Mouse (Mus musculus) heart, embryonic 14.5 days (tissue): ENCODE results near the gene Rpl13a. TPM values are rescaled to one million over a fixed set of nuclear protein-coding genes. Genes with fewer than 3 reads are reported as not detected.

Experiments used
- ATAC-seq: fragments of 200-750 bp; cut with Nextera tagmentation; 2 replicates; pipeline ENCODE4 v1.8.0; 2017; ENCODE audit warnings: low read depth, moderate TSS enrichment; ENCODE audit not compliant: insufficient number of reproducible peaks, insufficient read depth, low FRiP score
- H3K27ac ChIP-seq, 2 experiments: fragments of 200-500 bp in 1 of 2; fragments of 300-500 bp in 1 of 2; sonication (generic) in 1 of 2; replicated peaks in 1 of 2; 2 replicates each; pipeline ENCODE4 v1.5.1; 2012 to 2014; ENCODE audit warnings: low read depth in 2 of 2, low read length in 2 of 2, control low read depth in 1 of 2, mild to moderate bottlenecking in 1 of 2, mixed read lengths in 1 of 2; ENCODE audit not compliant: control insufficient read depth in 1 of 2, insufficient read depth in 1 of 2
- H3K27me3 ChIP-seq: fragments of 300-500 bp; sonication (generic); 2 replicates; pipeline ENCODE4 v1.6.1; 2014; ENCODE audit warnings: mild to moderate bottlenecking, low read length, control low read depth; ENCODE audit not compliant: control insufficient read depth, insufficient read depth
- H3K36me3 ChIP-seq: fragments of 300-500 bp; sonication (generic); 2 replicates; pipeline ENCODE4 v1.6.1; 2014; ENCODE audit warnings: mild to moderate bottlenecking, control low read depth, low read length, mixed read lengths; ENCODE audit not compliant: control insufficient read depth, insufficient read depth
- H3K4me1 ChIP-seq, 2 experiments: fragments of 200-500 bp in 1 of 2; fragments of 300-500 bp in 1 of 2; sonication (generic) in 1 of 2; 2 replicates each; pipeline ENCODE4 v1.6.1; 2012 to 2014; ENCODE audit warnings: low read length in 2 of 2, control low read depth in 1 of 2, mixed read lengths in 1 of 2; ENCODE audit not compliant: control insufficient read depth in 2 of 2, insufficient read depth in 2 of 2
- H3K4me2 ChIP-seq: fragments of 300-500 bp; sonication (generic); 2 replicates; pipeline ENCODE4 v1.6.1; 2014; ENCODE audit warnings: mild to moderate bottlenecking, low read length
- H3K4me3 ChIP-seq, 2 experiments: fragments of 200-500 bp in 1 of 2; fragments of 300-500 bp in 1 of 2; sonication (generic) in 1 of 2; 2 replicates each; pipeline ENCODE4 v1.5.1; 2012 to 2014; ENCODE audit warnings: low read length in 2 of 2, mild to moderate bottlenecking in 2 of 2, control low read depth in 1 of 2, low read depth in 1 of 2, moderate library complexity in 1 of 2; ENCODE audit not compliant: control insufficient read depth in 1 of 2, insufficient read depth in 1 of 2
- H3K9ac ChIP-seq: fragments of 300-500 bp; sonication (generic); 2 replicates; pipeline ENCODE4 v1.6.1; 2014; ENCODE audit warnings: mild to moderate bottlenecking, low read length
- H3K9me3 ChIP-seq: fragments of 300-500 bp; sonication (generic); 2 replicates; pipeline ENCODE4 v1.6.1; 2016; ENCODE audit warnings: low read length, control low read depth; ENCODE audit not compliant: control insufficient read depth
- WGBS: fragments of 180-500 bp; shearing (Covaris S2); extraction: QIAGEN DNeasy Blood & Tissue Kit; methylation state at CpG from one replicate; pipeline ENCODE4 v1.1.7; 2014; 5-methylcytosine and 5-hydroxymethylcytosine counted together
- polyA plus RNA-seq: library from polyadenylated mRNA; unstranded; fragments of >200 nt; fragmentation: Nextera tagmentation; extraction: Ambion mirVana; gene quantifications from 2 replicates; pipeline ENCODE4 v1.2.1, GENCODE M21; 2014

Rpl13a gene
- polyA plus RNA-seq, 1 experiment from 2014 or later = 918 TPM

DNA sequence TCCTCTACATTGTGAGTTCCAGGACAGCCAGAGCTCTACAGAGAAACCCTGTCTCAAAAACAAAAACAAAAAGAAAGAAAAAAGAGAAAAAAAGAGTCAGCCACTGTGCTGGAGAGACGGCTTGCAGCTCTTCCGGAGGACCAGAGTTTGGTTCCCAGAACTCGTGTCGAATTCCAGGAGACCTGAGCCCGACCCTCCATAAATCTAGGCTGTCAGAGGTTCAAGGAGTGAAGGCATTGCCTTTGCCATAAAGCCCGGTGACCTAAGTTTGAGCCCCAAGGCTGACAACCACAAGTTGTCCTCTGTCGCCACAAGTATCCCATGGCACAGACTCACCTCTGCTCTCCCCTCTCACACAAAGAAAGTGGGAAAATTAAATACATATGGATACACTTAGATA is 34.4 kb downstream of the Rpl13a start:
- Histone ChIP-seq H3K9ac (no peak overlapping the region), H3K9me3 (no peaks in the 10 kb centered on the region), H3K27ac (no peak overlapping the region), H3K4me2 (no peak overlapping the region), H3K27me3 (no peaks in the 10 kb centered on the region), H3K4me3 (no peak overlapping the region), H3K36me3 (no peaks in the 10 kb centered on the region), H3K4me1 (peaks cover 7 to 14% of the 10 kb centered on the region in 2 experiments; a peak in 2 of 4 replicates)
- WGBS = 58% methylated on average over 7 of the region's 7 CpGs
- ATAC-seq = no peak

DNA sequence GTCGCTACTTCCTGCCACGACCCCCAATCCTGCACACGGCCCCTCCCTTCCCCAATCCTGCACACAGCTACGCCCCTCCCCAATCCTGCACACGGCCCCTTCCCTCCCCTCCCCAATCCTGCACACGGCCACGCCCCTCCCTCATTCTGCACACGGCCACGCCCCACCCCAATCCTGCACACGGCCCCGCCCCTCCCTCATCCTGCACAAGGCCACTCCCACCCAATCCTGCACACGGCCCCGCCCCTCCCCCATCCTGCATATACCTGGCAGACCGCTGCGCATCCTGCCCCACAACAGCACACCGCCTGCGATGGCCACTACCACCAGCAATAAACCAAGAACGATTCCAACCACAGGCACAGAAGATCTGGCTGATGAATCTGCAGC is 35.0 kb downstream of the Rpl13a start:
- Histone ChIP-seq H3K27me3 (no peaks in the 10 kb centered on the region), H3K9ac (no peak overlapping the region), H3K9me3 (no peaks in the 10 kb centered on the region), H3K4me3 (no peak overlapping the region), H3K27ac (no peak overlapping the region), H3K4me1 (peaks cover 7 to 14% of the 10 kb centered on the region in 2 experiments; a peak in 2 of 4 replicates), H3K36me3 (peaks cover 5% of the 10 kb centered on the region), H3K4me2 (no peak overlapping the region)
- ATAC-seq = no peak
- WGBS = 36% methylated on average over 18 of the region's 18 CpGs

DNA sequence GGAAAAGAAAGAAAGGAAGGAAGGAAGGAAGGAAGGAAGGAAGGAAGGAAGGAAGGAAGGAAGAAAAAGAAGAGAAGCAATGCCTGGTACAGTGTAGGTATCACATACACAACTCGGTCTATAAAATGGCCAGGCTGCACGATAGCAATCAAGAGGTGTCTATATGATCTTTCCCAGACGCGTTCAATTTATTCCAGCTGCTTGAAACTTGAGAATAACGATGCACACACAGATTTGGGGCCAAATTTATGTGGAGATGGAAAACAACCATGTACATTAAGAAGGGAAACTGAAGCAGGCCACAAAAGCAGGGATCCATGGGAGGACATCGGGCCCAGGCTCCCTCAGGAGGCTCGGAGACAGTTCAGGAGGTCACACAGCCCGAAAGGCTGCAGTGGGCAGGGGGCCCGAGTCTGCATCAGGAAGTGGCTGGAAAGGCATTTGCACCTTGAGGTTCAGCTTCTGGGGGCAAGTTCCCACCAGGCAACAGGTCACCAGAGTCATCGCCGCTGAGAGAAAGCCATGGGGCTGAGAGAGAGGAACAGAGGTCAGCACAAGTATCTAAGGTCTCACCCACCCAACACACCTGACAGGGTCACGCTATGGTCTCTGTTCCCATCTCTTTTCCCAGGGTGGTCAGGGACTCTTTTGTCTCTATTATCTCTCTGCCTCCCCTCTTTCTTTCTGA is 35.6 kb downstream of the Rpl13a start:
- peaks cover 10% of the 10 kb centered on the region for H3K36me3 ChIP-seq
- 0 out of 2 replicates have a peak overlapping the region, but pooled peaks have one; percentile 21 for H3K9ac ChIP-seq
- H3K27me3 ChIP-seq = no peaks in the 10 kb centered on the region
- no peak overlapping the region for H3K4me2 ChIP-seq
- peak overlapping the region in 1 of 2 experiments; percentile 82; a peak in 2 of 4 replicates for H3K27ac ChIP-seq
- WGBS = 57% methylated on average over 12 of the region's 12 CpGs
- ATAC-seq = no peak
- H3K4me1 ChIP-seq = peaks cover 7 to 14% of the 10 kb centered on the region in 2 experiments; a peak in 2 of 4 replicates
- H3K4me3 ChIP-seq = no peak overlapping the region
- H3K9me3 ChIP-seq = no peaks in the 10 kb centered on the region

DNA sequence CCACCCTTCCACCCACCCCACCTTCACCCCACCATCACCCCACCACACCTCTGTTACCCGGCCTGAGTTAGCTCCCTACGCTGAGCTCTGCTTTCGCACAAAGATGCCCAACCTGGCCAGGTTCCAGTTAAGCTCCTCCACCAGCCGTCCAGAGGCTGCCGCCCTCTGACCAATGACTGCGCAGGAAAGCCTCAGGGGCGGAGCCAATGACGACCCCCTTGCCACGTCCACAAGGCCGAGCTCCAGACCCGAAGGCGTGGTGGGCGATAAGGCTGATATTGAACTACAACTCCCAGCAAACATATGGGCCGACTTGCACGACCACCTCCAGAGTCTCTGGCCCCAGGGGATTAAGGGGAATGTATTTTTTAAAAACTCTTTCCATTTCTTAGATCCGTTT is 36.5 kb downstream of the Rpl13a start, which contains the start of gene Rcn3:
Rcn3 (minus strand) TSS at position 174 of the 400 bp plus-strand sequence.
- Histone ChIP-seq H3K27ac (peak within 1 kb of the TSS; percentile 81 to 82), H3K4me2 (peak within 1 kb of the TSS; percentile 68), H3K4me1 (peaks cover 7 to 14% of the 10 kb centered on the region in 2 experiments; a peak in 2 of 4 replicates), H3K27me3 (no peaks in the 10 kb centered on the region), H3K36me3 (peaks cover 19% of the 10 kb centered on the region), H3K9ac (peak within 1 kb of the TSS; percentile 78), H3K4me3 (peak within 1 kb of the TSS; percentile 52), H3K9me3 (no peaks in the 10 kb centered on the region)
- under 1% methylated on average over 16 of the region's 16 CpGs for WGBS
- peak; percentile 93 for ATAC-seq

DNA sequence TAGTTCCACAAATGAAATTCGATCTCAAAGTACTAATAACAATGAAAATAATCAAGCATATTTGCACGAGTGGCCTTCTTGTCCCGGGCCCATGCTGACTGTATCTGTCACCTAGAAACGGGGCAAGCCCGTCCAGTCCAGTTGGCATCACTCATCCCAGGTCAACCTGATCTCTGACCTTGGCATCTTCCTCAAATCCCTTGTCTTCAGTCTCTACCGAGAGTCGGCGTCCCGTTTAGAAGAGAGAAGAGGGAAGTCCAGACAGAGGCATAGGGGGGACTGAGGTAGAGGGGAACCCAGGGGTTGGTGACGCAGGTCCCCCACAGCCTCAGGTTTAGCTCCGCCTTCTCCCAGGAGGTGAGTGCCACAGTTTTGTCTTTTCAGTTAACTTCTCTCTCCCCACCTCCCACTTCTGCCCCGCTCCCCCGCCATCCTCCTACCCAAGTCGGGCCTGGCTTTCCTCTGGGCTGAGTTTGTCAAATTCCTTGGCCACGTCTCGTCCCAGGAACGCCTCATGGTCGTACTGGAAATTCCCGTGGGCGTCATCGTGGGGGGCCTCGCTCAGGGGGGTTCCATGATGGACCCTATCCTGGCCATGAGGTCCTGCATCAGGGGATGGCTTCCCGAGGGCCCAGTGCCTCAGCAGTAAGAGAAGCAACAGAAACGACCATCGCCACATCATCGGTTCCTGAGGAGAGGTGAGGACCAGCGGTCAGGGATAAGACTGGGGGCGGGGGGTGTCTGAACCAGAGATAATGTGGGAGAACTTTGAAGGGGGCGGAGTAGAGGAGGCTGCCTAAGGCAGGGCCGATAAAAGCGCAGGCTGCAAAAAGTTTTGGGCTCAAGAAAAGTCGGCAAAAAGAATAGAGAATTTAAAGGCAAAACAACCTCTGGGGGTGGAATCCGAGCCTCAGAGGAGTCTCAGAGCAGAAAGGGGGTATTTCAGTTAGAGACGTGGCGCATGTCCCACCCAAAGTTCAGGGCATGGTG is 37.3 kb downstream of the Rpl13a start:
- peak overlapping the region; percentile 78 for H3K9ac ChIP-seq
- no peaks in the 10 kb centered on the region for H3K9me3 ChIP-seq
- H3K36me3 ChIP-seq = peaks cover 27% of the 10 kb centered on the region
- H3K4me1 ChIP-seq = peaks cover 7 to 14% of the 10 kb centered on the region in 2 experiments; a peak in 2 of 4 replicates
- ATAC-seq = peak; percentile 55; the same call in 1 of the 2 replicates
- peak overlapping the region; percentile 52 for H3K4me3 ChIP-seq
- peak overlapping the region; percentile 81 to 82 for H3K27ac ChIP-seq
- peak overlapping the region; percentile 68 for H3K4me2 ChIP-seq
- 11% methylated on average over 35 of the region's 35 CpGs for WGBS
- H3K27me3 ChIP-seq = no peaks in the 10 kb centered on the region

DNA sequence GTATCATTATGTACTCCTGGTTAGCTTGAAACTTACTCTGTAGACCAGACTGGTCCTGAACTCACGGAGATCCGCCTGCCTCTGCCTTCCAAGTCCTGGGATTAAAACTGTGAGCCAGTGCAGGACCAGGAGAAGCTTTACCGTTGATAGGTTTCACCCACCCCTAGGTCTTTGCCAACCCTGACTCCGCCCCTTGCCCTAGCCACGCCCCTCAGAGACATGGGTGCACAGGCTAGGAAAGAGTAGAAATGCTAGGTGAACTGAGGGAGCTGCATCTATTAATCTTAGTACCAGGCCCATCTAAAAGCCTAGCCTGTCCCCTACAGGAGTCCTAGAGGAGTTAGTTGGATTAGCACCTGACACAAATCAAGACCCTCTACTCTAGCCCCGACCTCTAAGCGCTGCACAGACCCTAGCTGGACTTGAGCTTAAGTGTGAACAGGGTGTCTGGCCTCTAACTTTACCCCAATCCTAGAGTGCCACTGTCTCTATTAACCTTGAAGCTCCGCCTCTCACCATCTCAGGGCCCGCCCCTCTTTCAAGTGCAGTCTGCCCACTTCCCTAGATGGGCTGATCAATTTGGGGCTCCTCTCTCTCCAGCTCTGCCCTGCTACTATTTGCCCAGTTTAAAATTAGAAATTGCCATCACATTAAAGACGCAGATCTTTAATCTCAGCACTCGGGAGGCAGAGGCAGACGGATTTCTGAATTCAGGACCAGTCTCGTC is 38.1 kb downstream of the Rpl13a start:
- WGBS = 73% methylated on average over 13 of the region's 13 CpGs
- H3K4me3 ChIP-seq = peak overlapping the region; percentile 52; a peak in 3 of 4 replicates
- H3K36me3 ChIP-seq = peaks cover 36% of the 10 kb centered on the region
- no peak for ATAC-seq
- peak overlapping the region; percentile 68 for H3K4me2 ChIP-seq
- no peaks in the 10 kb centered on the region for H3K9me3 ChIP-seq
- peak overlapping the region in 1 of 2 experiments; percentile 81; a peak in 1 of 4 replicates for H3K27ac ChIP-seq
- H3K4me1 ChIP-seq = peaks cover 7 to 14% of the 10 kb centered on the region in 2 experiments; a peak in 2 of 4 replicates
- no peaks in the 10 kb centered on the region for H3K27me3 ChIP-seq
- peak overlapping the region; percentile 78 for H3K9ac ChIP-seq

DNA sequence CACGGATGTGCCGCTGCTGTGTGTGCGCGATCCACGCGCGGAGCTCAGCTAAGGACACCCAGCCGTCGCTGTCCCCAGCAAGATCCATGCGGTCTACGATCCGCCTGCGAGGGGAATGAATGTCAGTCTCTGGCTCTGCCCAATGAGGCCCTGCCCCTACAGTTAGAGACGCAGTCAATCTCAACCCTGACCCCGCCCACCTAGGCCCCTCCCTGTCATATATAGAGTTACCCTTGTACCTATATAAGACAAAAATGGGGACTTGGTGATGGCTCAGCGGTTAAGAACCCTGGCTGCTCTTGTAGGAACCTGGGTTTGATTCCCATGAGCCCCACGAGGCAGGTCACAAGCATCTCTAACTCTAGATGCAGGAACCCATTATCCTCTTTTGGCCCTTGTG is 40.0 kb downstream of the Rpl13a start:
- Histone ChIP-seq H3K9me3 (no peaks in the 10 kb centered on the region), H3K4me1 (peaks cover 7 to 14% of the 10 kb centered on the region in 2 experiments; a peak in 2 of 4 replicates), H3K27ac (no peak overlapping the region), H3K4me2 (no peak overlapping the region), H3K36me3 (peaks cover 53% of the 10 kb centered on the region), H3K9ac (no peak overlapping the region), H3K4me3 (no peak overlapping the region), H3K27me3 (no peaks in the 10 kb centered on the region)
- WGBS = 92% methylated on average over 17 of the region's 17 CpGs
- no peak for ATAC-seq
